Mouse (Mus musculus): Measurements from ENCODE around the gene Fam57a. TPM values are rescaled to one million over a fixed set of nuclear protein-coding genes. Genes with fewer than 3 reads are reported as not detected.
A peak's percentile ranks its signal among the peaks of the same experiment; 100 is the strongest.

Gene Fam57a
- polyA plus RNA-seq, 1 experiment from 2014 or later, result 14.5 TPM

- H3K27me3 ChIP-seq (ENCODE audit: insufficient read depth, low read length), result no peaks in the 10 kb centered on the region
- no peaks in the 10 kb centered on the region for H3K4me1 ChIP-seq (replicated peaks; ENCODE audit: insufficient read depth, low read length)
- no peak overlapping the region for H3K4me2 ChIP-seq (ENCODE audit: low read length)
- TF ChIP-seq CTCF (IDR thresholded peaks at IDR 0.05; ENCODE audit: low read depth), result no peak
- H3K36me3 ChIP-seq (ENCODE audit: insufficient read depth, low read length), result peaks cover 48% of the 10 kb centered on the region
- H3K9ac ChIP-seq (ENCODE audit: low read depth, low read length), result no peak overlapping the region
- no peak for DNase-seq (ENCODE audit: low spot score)
- no peak overlapping the region for H3K27ac ChIP-seq
- no peaks in the 10 kb centered on the region for H3K9me3 ChIP-seq (replicated peaks; ENCODE audit: low read length)
- WGBS, result 92% methylated on average over 3 of the region's 3 CpGs
- no peak overlapping the region for H3K4me3 ChIP-seq (replicated peaks; ENCODE audit: low read depth, low read length)
- ATAC-seq (replicated peaks; ENCODE audit: low FRiP score, low read depth), result no peak
Observed at GRCm38 (mm10) chr11:76236136-76236535, 56.7 kb downstream of the Fam57a start.

GRCm38 (mm10) chr11:76239750-76240149 lies 60.3 kb downstream of the Fam57a start:
- no peak overlapping the region for H3K9ac ChIP-seq (ENCODE audit: low read depth, low read length)
- WGBS, result 99% methylated on average over 2 of the region's 2 CpGs
- peaks cover 20% of the 10 kb centered on the region for H3K36me3 ChIP-seq (ENCODE audit: insufficient read depth, low read length)
- no peaks in the 10 kb centered on the region for H3K27me3 ChIP-seq (ENCODE audit: insufficient read depth, low read length)
- no peak for TF ChIP-seq CTCF (IDR thresholded peaks at IDR 0.05; ENCODE audit: low read depth)
- DNase-seq (ENCODE audit: low spot score) (no peak), ATAC-seq (replicated peaks; ENCODE audit: low FRiP score, low read depth) (no peak)
- H3K9me3 ChIP-seq (replicated peaks; ENCODE audit: low read length), result no peaks in the 10 kb centered on the region
- no peak overlapping the region for H3K4me3 ChIP-seq (replicated peaks; ENCODE audit: low read depth, low read length)
- no peak overlapping the region for H3K27ac ChIP-seq
- peaks cover 9% of the 10 kb centered on the region for H3K4me1 ChIP-seq (replicated peaks; ENCODE audit: insufficient read depth, low read length)
- no peak overlapping the region for H3K4me2 ChIP-seq (ENCODE audit: low read length)

GRCm38 (mm10) chr11:76242901-76243810 lies 63.7 kb downstream of the Fam57a start, which contains the start of the genes Mrm3 and Glod4:
Gene Mrm3 (plus strand): TSS chr11:76243715.
Gene Glod4 (minus strand): TSS chr11:76243725.
- H3K9me3 ChIP-seq (replicated peaks; ENCODE audit: low read length), result no peaks in the 10 kb centered on the region
- H3K4me2 ChIP-seq (ENCODE audit: low read length), result peak within 1 kb of the TSS; percentile 76
- H3K36me3 ChIP-seq (ENCODE audit: insufficient read depth, low read length), result peaks cover 6% of the 10 kb centered on the region; the same call in 1 of the 2 replicates
- peak; percentile 86 for ATAC-seq (replicated peaks; ENCODE audit: low FRiP score, low read depth)
- H3K27ac ChIP-seq, result peak within 1 kb of the TSS; percentile 73
- TF ChIP-seq CTCF (IDR thresholded peaks at IDR 0.05; ENCODE audit: low read depth), result no peak
- H3K27me3 ChIP-seq (ENCODE audit: insufficient read depth, low read length), result no peaks in the 10 kb centered on the region
- peak within 1 kb of the TSS; percentile 76 for H3K4me3 ChIP-seq (replicated peaks; ENCODE audit: low read depth, low read length)
- H3K9ac ChIP-seq (ENCODE audit: low read depth, low read length), result peak within 1 kb of the TSS; percentile 83
- WGBS, result under 1% methylated on average over 61 of the region's 61 CpGs
- DNase-seq (ENCODE audit: low spot score), result peak; percentile 94
- peaks cover 9% of the 10 kb centered on the region for H3K4me1 ChIP-seq (replicated peaks; ENCODE audit: insufficient read depth, low read length)

- Histone ChIP-seq H3K9ac (ENCODE audit: low read depth, low read length) (peak overlapping the region; percentile 83), H3K27ac (peak overlapping the region; percentile 73; the same call in 1 of the 2 replicates), H3K4me1 (replicated peaks; ENCODE audit: insufficient read depth, low read length) (peaks cover 9% of the 10 kb centered on the region), H3K27me3 (ENCODE audit: insufficient read depth, low read length) (no peaks in the 10 kb centered on the region), H3K9me3 (replicated peaks; ENCODE audit: low read length) (no peaks in the 10 kb centered on the region), H3K36me3 (ENCODE audit: insufficient read depth, low read length) (peaks cover 12% of the 10 kb centered on the region; the same call in 1 of the 2 replicates), H3K4me3 (replicated peaks; ENCODE audit: low read depth, low read length) (peak overlapping the region; percentile 76), H3K4me2 (ENCODE audit: low read length) (peak overlapping the region; percentile 76)
- WGBS, result 2% methylated on average over 34 of the region's 34 CpGs
- ATAC-seq (replicated peaks; ENCODE audit: low FRiP score, low read depth), result peak; percentile 57
- no peak for DNase-seq (ENCODE audit: low spot score)
- TF ChIP-seq CTCF (IDR thresholded peaks at IDR 0.05; ENCODE audit: low read depth), result no peak
Observed at GRCm38 (mm10) chr11:76243811-76244546, 64.5 kb downstream of the Fam57a start.

- Histone ChIP-seq H3K27ac (no peak overlapping the region), H3K27me3 (ENCODE audit: insufficient read depth, low read length) (no peaks in the 10 kb centered on the region), H3K4me2 (ENCODE audit: low read length) (no peak overlapping the region), H3K36me3 (ENCODE audit: insufficient read depth, low read length) (0 out of 2 replicates have a peak, but pooled peaks cover 12% of the 10 kb centered on the region), H3K4me1 (replicated peaks; ENCODE audit: insufficient read depth, low read length) (peaks cover 9% of the 10 kb centered on the region), H3K4me3 (replicated peaks; ENCODE audit: low read depth, low read length) (no peak overlapping the region), H3K9me3 (replicated peaks; ENCODE audit: low read length) (no peaks in the 10 kb centered on the region), H3K9ac (ENCODE audit: low read depth, low read length) (no peak overlapping the region)
- no peak for TF ChIP-seq CTCF (IDR thresholded peaks at IDR 0.05; ENCODE audit: low read depth)
- no peak for DNase-seq (ENCODE audit: low spot score)
- no peak for ATAC-seq (replicated peaks; ENCODE audit: low FRiP score, low read depth)
Observed at GRCm38 (mm10) chr11:76246439-76246838, 67.0 kb downstream of the Fam57a start.

GRCm38 (mm10) chr11:76247239-76247638 lies 67.8 kb downstream of the Fam57a start:
- DNase-seq (ENCODE audit: low spot score) (no peak), ATAC-seq (replicated peaks; ENCODE audit: low FRiP score, low read depth) (no peak)
- Histone ChIP-seq H3K4me1 (replicated peaks; ENCODE audit: insufficient read depth, low read length) (peaks cover 9% of the 10 kb centered on the region), H3K4me3 (replicated peaks; ENCODE audit: low read depth, low read length) (no peak overlapping the region), H3K36me3 (ENCODE audit: insufficient read depth, low read length) (0 out of 2 replicates have a peak, but pooled peaks cover 12% of the 10 kb centered on the region), H3K27ac (no peak overlapping the region), H3K27me3 (ENCODE audit: insufficient read depth, low read length) (no peaks in the 10 kb centered on the region), H3K9me3 (replicated peaks; ENCODE audit: low read length) (no peaks in the 10 kb centered on the region), H3K9ac (ENCODE audit: low read depth, low read length) (no peak overlapping the region), H3K4me2 (ENCODE audit: low read length) (no peak overlapping the region)
- WGBS, result 42% methylated on average over 2 of the region's 2 CpGs
- TF ChIP-seq CTCF (IDR thresholded peaks at IDR 0.05; ENCODE audit: low read depth), result peak; percentile 36; the same call in 1 of the 2 replicates
